Mouse (Mus musculus): ENCODE results near the gene Atxn1.
A peak's percentile ranks its signal among the peaks of the same experiment; 100 is the strongest.

Atxn1 gene

DNA sequence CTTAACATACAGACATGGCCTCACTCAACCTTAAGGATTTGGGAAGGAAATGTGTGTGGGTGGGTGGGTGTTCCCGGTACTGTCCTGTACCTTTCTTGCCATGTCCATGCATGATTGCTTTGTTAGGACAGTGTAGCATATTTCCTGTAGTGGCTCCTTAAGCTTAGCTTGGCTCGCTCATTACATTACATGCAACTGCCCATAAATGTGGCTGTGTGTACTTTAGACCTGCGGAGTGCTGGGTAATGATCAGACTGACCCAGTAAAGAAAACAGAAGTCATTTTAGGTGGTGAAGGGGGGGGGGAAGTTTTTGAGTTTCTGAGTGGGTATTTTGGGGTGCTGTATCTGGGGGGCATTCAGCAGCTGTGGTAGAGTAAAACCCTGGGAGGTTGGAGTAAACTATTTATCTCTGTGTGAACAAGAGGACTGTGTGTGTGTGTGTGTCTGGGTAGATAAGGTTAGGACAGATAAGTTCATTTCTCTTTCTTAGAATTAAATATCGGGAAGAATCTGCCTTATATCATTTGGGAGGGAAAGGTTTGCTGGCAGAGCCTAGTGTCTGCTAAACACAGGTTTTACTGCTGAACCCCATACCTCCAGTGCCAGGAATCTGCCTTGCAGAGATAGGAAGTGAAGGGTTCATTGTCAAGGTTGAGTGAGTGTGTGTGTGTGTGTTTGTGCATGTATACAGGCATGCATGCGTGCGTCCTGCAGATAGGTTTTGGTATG lies 452.9 kb downstream of the Atxn1 start:
- DNase-seq, result no peak

DNA sequence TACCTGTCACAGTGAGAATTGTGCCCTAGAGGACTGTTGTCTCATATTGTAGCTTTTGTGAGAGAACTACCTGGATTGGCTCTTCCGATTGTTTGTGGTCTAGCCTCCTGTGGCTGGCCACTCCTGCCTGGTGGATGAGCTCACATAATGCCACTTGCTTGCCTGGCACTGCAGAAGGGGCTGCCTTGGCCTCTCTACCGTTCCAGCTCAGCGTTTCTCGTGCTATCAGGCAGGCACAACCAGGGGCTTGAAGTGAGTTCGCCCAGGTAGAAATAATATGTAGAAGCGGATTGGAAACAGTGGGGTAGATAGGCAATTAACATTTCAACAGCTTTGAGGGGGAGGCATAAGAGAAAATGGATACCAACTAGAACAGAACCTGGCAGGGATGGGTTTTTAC lies 455.4 kb downstream of the Atxn1 start:
- no peak for DNase-seq

DNA sequence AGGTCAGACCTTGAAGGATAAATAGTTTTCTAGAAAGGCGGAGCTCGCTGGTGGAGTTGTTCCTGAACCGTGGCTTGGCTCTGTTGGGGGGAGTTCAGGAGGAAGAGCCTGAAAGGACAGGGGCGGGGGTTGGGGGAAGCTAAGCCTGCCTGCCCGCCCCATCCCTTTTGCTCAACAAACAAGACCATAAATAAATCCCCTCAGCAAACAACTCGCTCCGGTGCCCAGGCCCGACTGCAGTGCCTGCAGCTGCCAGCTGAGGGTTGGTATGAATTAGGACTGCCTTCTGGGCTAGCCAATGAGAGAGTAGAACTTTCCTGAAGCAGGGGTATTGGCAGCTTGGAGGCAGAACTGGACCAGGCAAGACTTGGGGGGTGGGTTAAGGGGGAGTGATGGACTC lies 456.3 kb downstream of the Atxn1 start:
- DNase-seq, result peak; percentile 74

DNA sequence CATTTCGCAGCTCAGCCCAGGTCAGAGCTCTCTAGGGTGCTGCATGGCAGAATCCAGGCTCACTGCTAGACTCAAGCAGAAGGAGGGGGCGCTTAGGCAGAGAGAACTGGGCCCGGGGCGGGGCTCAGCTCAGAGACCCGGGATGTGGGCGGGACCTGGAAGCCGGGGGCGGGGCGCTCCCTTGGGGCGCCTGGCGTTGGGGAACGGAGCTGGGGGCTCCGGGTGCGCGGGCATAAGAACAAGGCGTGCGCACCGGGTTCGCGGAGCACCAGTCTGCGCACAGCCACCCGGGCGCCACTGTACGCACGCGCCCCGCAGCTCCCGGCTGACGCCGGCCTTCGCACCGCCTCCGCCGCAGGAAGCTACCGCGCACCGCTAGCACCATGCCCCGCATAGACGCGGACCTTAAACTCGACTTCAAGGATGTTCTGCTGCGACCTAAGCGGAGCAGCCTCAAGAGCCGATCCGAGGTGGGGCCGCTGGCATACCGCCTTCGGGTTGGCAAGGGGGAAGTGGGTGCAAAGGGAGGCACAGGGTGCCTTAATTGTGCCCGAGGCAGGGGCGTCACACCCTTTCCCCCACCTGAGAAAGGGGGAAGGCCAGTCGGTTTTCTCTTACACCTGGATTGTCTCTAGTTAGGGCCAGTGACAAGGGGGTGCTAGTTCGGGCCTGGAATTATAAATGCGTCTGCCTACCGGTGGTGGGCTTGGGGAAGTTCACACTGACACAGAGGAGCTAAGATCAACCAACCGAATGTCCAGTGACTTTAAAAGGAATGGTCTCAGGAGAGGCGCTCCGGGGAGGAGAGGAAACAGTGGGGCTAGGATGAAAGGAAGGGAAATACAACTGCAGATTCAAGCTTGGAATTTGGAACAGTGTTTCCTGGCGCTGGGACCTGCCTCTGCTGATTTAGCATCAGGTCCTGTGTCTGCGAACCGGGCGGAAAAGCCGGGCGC lies 457.3 kb downstream of the Atxn1 start, which contains the start of gene Gmpr:
Gene Gmpr, plus strand, starts transcription at position 171 of the 956 bp plus-strand sequence.
- DNase-seq, result peak; percentile 85

DNA sequence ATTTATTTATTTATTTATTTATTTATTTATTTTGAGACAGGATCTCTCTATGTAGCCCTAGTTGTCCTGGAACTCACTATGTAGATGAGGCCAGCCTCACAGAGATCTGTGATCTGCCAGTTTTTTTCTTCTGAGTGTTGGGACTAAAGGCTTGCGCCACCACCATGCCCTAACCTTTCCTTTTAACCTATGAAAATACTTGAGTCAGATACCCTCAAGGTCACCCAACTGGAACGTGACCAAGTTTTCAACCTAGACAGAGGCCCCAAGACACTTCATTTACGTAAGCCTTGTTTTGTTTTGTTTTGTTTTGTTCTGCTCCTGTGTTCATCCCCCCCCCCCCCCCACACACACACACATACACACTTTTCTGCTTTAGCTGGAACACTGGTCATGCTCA lies 459.3 kb downstream of the Atxn1 start:
- no peak for DNase-seq

DNA sequence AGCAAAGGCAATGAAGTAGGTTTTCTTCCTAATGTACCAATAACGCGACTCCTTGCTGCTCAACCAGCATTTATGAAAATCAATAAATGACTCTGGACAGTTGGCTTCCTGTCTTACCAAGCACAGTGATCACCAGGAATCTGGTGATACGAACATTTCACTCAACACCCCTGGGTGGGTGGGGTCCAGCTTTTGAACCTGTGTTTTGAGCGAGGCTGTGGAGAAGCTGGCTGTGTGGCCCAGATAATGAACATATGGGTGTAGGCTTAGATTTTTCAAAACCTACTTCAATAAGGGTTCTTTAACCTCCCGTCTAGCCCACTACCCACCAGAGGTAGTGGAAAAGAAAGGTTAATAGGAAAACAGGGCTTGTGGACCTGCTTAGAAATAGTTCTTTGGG lies 462.0 kb downstream of the Atxn1 start:
- DNase-seq, result no peak

DNA sequence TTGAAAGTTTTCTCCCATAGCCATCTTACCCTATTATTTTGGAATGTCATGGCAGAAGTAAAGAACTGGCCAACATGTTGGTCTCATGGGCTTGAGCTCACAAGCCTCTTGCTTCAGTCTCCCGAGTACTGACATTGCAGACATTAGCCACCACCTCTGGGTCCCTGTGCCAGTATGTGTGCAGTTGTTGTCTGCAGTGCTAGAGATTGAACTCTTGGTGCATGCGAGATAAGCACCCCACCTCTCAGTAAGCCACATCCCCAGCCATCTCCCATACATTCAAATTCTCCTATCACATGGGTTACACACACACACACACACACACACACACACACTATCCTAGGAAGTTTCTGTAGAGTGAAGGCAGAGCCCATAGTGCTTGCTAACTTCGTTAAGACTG lies 464.9 kb downstream of the Atxn1 start:
- DNase-seq, result no peak

Measured in cerebellum, adult 9-11 months (tissue).